Mouse (Mus musculus) c-Kit-positive CD71-positive TER-119-positive erythroid progenitor cells, embryonic 14.5 days (primary cell): ENCODE data around the gene Exoc6.

Experiments
- DNase-seq: peaks from one replicate; pipeline ENCODE4 v3.0.0-alpha.2; 2013; ENCODE audit warnings: low spot score

The Exoc6 gene

GRCm38 (mm10) chr19:37726585-37726984 lies 176.4 kb downstream of the Exoc6 start:
- DNase-seq = no peak

GRCm38 (mm10) chr19:37727366-37727765 lies 177.1 kb downstream of the Exoc6 start:
- no peak for DNase-seq
